Mouse (Mus musculus): Measurements from ENCODE around the gene Med27.

Gene Med27

GRCm38 (mm10) chr2:29438530-29438862 is 91.9 kb downstream of the Med27 start:
- peak; percentile 56 for DNase-seq

- DNase-seq: no peak
These were observed 92.4 kb downstream of the Med27 start for GRCm38 (mm10) chr2:29438986-29439385.

GRCm38 (mm10) chr2:29439396-29439795 is 92.8 kb downstream of the Med27 start:
- DNase-seq: no peak

GRCm38 (mm10) chr2:29439857-29440502 is 93.4 kb downstream of the Med27 start:
- DNase-seq: no peak

- DNase-seq: no peak
These were observed 95.7 kb downstream of the Med27 start for GRCm38 (mm10) chr2:29442275-29442674.

GRCm38 (mm10) chr2:29443626-29444217 is 97.1 kb downstream of the Med27 start:
- no peak for DNase-seq

GRCm38 (mm10) chr2:29448476-29449002 is 101.9 kb downstream of the Med27 start:
- DNase-seq: no peak

- DNase-seq: no peak
These were observed 104.9 kb downstream of the Med27 start for GRCm38 (mm10) chr2:29451368-29451999.

GRCm38 (mm10) chr2:29453376-29453775 is 106.8 kb downstream of the Med27 start:
- DNase-seq: no peak

- no peak for DNase-seq
These were observed 110.2 kb downstream of the Med27 start for GRCm38 (mm10) chr2:29456631-29457320.

- DNase-seq: no peak
These were observed 111.1 kb downstream of the Med27 start for GRCm38 (mm10) chr2:29457677-29458076.

- no peak for DNase-seq
These were observed 111.8 kb downstream of the Med27 start for GRCm38 (mm10) chr2:29458346-29458950.

GRCm38 (mm10) chr2:29459648-29460047 is 113.0 kb downstream of the Med27 start:
- no peak for DNase-seq

GRCm38 (mm10) chr2:29461841-29462240 is 115.2 kb downstream of the Med27 start:
- no peak for DNase-seq

GRCm38 (mm10) chr2:29463039-29463585 is 116.5 kb downstream of the Med27 start:
- DNase-seq: peak; percentile 27

- DNase-seq: no peak
These were observed 118.4 kb downstream of the Med27 start for GRCm38 (mm10) chr2:29464851-29465648.

GRCm38 (mm10) chr2:29465649-29466137 is 119.1 kb downstream of the Med27 start:
- no peak for DNase-seq

- no peak for DNase-seq
These were observed 119.8 kb downstream of the Med27 start for GRCm38 (mm10) chr2:29466396-29466795.

GRCm38 (mm10) chr2:29468517-29468936 is 121.9 kb downstream of the Med27 start:
- DNase-seq: no peak

GRCm38 (mm10) chr2:29472952-29473437 is 126.4 kb downstream of the Med27 start:
- DNase-seq: no peak

GRCm38 (mm10) chr2:29473907-29474306 is 127.3 kb downstream of the Med27 start:
- DNase-seq: no peak

- DNase-seq: no peak
These were observed 130.1 kb downstream of the Med27 start for GRCm38 (mm10) chr2:29476702-29477101.
